Comparison of ENCODE assay signal across 10 mouse cellular contexts in the genomic region with DNA sequence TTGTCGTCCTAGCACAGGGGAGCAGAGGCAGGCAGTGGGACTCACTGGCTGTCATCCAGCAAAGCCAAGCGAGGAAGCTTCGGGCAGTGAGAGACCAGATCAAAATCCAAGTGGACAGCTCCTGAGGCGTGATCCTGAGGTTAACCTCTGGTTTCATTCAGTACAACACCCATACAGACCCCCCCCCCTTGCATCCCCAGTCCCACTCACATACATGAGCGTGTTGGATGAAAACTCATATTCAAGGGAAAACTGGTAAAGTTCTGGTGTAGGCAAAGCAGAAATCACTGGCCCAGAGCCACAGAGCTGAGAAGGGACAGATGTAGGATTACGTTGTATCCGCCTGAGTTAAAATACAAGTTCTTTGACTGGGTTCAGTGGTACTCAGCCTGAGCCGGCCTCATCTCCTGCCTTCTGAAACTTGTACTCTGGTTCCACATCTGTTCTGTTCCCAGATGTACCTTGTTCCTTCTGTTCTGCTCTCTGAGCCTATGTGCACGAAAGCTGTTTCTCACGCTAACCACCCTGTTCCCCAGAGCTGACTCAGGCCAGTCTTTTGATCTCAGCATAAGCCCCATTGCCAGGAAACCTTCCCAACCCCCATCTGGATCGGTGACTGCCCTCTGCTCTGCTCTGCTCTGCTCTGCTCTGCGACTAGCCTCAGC.
DNase-seq lines count a peak whose midpoint lies in the region; ATAC-seq and TF ChIP-seq lines count a peak whose summit lies in the region.
"Had no signal": no experiment of that assay in that cellular context is flagged by ENCODE, and none has a peak within 500 bp of the region (broad histone marks: within the 10 kb centered on the region; RNA-seq: fewer than 3 reads in every experiment).

No protein-coding gene starts in this region.

- intact Hi-C loops in heart, postnatal 14 days (cut with DNase I): loop anchor here (5.0 kb wide), 1 partner anchor 142 kb away; a partner anchor contains a TSS

- no peak overlapping the region for H3K9ac ChIP-seq in hindbrain, postnatal 0 days (replicated peaks; ENCODE audit: low read length)
- H3K9ac ChIP-seq in hindbrain, embryonic 12.5 days: no peak overlapping the region
- no peak overlapping the region for H3K9ac ChIP-seq in limb, embryonic 13.5 days
- H3K9ac ChIP-seq: liver, embryonic 14.5 days had no signal

- no peak for TF ChIP-seq CTCF in hindbrain, postnatal 0 days (IDR thresholded peaks at IDR 0.05; ENCODE audit: low read depth)

- no peak overlapping the region for H3K4me2 ChIP-seq in hindbrain, postnatal 0 days (ENCODE audit: low read depth, low read length)
- no peak overlapping the region for H3K4me2 ChIP-seq in hindbrain, embryonic 12.5 days (replicated peaks)
- no peak overlapping the region for H3K4me2 ChIP-seq in limb, embryonic 13.5 days (replicated peaks)

- DNase-seq in hindbrain, postnatal 0 days (ENCODE audit: low spot score): peak; percentile 31
- peak; percentile 15 for DNase-seq in adrenal gland, postnatal 25 days
- DNase-seq in heart, postnatal 14 days: peak; percentile 8 to 14
- no peak for DNase-seq in spleen, postnatal 4 days (ENCODE audit: low spot score in 2 of 2)
- no peak for DNase-seq in gastrocnemius, adult 18-20 months (ENCODE audit: low spot score)
- no peak for DNase-seq in adipocyte (ENCODE audit: low spot score)

- ATAC-seq in hindbrain, postnatal 0 days: 0 out of 2 replicates have a peak, but pooled peaks have one; percentile 29
- ATAC-seq in hindbrain, embryonic 12.5 days (ENCODE audit: low FRiP score): no peak
- peak; percentile 51 for ATAC-seq in limb, embryonic 13.5 days (ENCODE audit: low FRiP score, low read depth)
- ATAC-seq: Patski had no signal

- H3K9me3 ChIP-seq in hindbrain, postnatal 0 days (ENCODE audit: low read length): no peaks in the 10 kb centered on the region
- no peaks in the 10 kb centered on the region for H3K9me3 ChIP-seq in hindbrain, embryonic 12.5 days (replicated peaks)
- H3K9me3 ChIP-seq in limb, embryonic 13.5 days: no peaks in the 10 kb centered on the region

- no peak overlapping the region for H3K4me3 ChIP-seq in hindbrain, postnatal 0 days (ENCODE audit: low read length)
- no peak overlapping the region for H3K4me3 ChIP-seq in hindbrain, embryonic 12.5 days
- no peak overlapping the region for H3K4me3 ChIP-seq in limb, embryonic 13.5 days

- 23% methylated on average over 12 of the region's 12 CpGs for WGBS in hindbrain, postnatal 0 days
- WGBS in hindbrain, embryonic 12.5 days: 38% methylated on average over 12 of the region's 12 CpGs
- WGBS in limb, embryonic 13.5 days: 16% methylated on average over 12 of the region's 12 CpGs

- H3K27ac ChIP-seq in hindbrain, postnatal 0 days: no peak overlapping the region; the same call in 1 of the 2 replicates
- H3K27ac ChIP-seq in hindbrain, embryonic 12.5 days: no peak overlapping the region
- H3K27ac ChIP-seq in limb, embryonic 13.5 days: no peak overlapping the region
- H3K27ac ChIP-seq: liver, embryonic 14.5 days had no signal

- H3K27me3 ChIP-seq in hindbrain, postnatal 0 days (ENCODE audit: insufficient read depth, low read length): no peaks in the 10 kb centered on the region
- H3K27me3 ChIP-seq in hindbrain, embryonic 12.5 days: no peaks in the 10 kb centered on the region
- no peaks in the 10 kb centered on the region for H3K27me3 ChIP-seq in limb, embryonic 13.5 days

- H3K4me1 ChIP-seq in hindbrain, postnatal 0 days (ENCODE audit: insufficient read depth, low read length): peaks cover 4% of the 10 kb centered on the region; the same call in 1 of the 2 replicates
- 0 out of 2 replicates have a peak, but pooled peaks cover 2% of the 10 kb centered on the region for H3K4me1 ChIP-seq in hindbrain, embryonic 12.5 days
- peaks cover 7% of the 10 kb centered on the region for H3K4me1 ChIP-seq in limb, embryonic 13.5 days

- no peaks in the 10 kb centered on the region for H3K36me3 ChIP-seq in hindbrain, postnatal 0 days (ENCODE audit: insufficient read depth, low read length)
- H3K36me3 ChIP-seq in hindbrain, embryonic 12.5 days: no peaks in the 10 kb centered on the region
- H3K36me3 ChIP-seq in limb, embryonic 13.5 days: no peaks in the 10 kb centered on the region

Comparison
In these comparisons a context has a peak if more than half of its experiments do, and no peak if none do; other contexts are left out.
1. DNase-seq: peak in hindbrain, postnatal 0 days (single experiment), adrenal gland, postnatal 25 days (single experiment) and heart, postnatal 14 days (2 of 2); none in spleen, postnatal 4 days (0 of 2), gastrocnemius, adult 18-20 months (single experiment) and adipocyte (single experiment).